Mouse (Mus musculus) thymus, postnatal 4 days (tissue): ENCODE results near the gene Lsm6.

Experiments
- DNase-seq: peaks from one replicate; pipeline ENCODE4 v3.0.0; 2021

Gene Lsm6

DNA sequence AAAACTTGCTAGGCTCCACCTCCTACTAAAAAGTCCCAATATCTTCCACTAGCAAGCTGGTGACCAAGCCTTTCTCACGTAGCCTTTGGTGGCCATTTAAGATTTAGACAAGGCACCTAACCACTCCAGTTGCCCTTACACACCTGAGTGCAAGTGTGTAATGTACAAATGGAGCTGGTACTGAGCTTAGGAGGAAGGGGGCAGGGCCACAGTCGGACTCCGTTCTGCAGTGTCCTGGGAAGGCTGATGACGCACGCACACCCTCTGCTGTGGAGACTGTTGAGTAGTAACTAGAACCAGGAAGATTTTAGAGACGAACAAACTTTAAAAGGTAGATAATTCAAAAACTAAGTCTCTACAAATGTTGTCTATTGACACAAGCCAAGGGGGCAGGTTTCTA, 19.7 kb downstream of the Lsm6 start:
- DNase-seq = no peak

DNA sequence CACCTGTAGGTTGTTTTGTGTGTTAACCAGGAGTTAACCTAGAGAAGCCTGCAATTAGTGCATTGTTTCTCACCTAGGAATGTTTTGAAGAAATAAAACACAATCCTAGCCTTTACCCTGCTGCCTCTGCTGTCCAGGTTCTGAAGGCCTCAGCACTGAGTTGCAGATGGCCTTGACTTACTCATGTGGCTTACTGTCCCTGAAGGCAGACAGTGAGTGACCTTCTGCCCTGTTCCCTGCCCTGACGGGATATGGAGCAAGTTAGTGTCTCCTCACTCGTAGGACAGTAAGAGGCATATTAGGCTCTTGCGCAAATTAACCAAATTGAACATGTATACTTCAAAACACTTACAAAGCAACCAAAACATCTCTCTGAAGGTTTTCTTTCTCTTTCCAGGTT, 22.3 kb downstream of the Lsm6 start:
- no peak for DNase-seq

- no peak for DNase-seq
Observed at GRCm38 (mm10) chr8:78797985-78798384, 23.0 kb downstream of the Lsm6 start.

DNA sequence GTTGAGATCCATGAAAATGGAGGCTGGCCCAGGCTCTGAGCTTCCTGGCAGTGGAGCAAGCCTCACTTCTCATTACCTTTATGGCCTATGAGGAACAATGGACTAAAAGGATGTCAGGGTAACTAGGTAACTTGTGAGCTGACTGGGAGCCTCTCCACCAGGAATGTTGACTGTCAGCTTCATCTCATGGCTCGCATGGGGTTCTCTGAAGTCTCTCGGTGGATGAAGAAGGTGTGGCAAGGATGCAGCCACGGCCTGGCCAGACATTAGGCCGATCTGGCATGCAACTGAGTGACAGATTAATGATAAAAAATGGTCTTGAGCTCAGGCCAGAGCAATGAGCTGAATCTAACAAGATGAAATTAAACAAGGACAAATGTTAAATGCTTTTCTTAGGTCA, 27.7 kb downstream of the Lsm6 start:
- DNase-seq = no peak

DNA sequence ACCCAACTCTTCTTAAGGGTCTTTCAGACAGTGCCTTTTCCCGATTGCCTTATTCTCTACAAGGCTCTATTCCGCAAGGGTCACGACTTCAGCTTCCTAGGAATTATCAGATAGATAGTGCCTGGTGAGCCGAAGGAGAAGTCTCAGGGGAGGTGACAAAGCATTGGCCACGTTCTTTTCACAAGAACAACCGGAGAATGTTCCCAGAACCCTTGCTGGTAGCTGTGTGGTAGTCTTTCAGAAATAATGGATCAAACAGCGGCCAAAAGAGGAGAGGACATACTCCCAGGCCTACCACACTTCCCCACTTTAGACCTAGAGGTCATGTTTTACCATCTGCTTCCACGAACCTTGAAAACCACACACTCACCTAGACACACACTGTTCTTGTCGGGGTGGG, 44.1 kb downstream of the Lsm6 start:
- DNase-seq = no peak

GRCm38 (mm10) chr8:78771256-78771655, 49.7 kb downstream of the Lsm6 start:
- DNase-seq = no peak

DNA sequence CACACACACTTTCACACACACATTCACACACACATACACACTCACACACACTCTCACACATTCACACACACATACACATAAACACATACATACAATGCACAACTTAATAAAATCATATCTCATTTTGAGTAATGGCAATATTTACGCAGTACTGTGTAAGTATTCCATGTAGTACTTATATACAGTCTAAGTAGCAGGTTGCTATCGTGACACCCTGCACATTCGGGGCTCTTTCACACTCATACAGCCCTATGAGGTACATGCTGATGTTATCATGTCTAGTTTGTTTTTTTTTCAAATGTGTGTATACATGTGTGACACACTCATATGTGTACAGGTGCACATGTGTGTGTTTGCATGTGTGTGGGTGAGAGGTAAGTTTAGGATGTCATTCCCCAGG, 50.4 kb downstream of the Lsm6 start:
- DNase-seq = no peak

DNA sequence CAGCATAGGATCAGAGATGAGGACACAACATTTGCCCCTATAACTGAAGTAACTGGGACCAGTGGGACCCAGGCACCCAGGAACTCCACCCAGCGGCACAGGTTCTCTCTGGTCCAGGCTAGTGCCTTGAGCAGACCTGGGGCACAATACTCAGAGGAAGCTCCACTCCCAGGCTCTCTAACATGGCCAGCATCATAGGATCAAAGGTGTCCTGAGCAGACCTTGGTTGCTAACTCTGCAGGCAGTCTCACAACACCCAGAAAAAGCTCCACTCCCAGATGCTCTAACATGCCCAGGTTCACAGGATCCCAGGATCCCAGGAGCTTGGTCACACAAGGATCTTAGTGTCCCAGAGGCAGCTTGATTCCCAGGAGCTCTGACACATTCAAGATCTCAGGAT, 55.4 kb downstream of the Lsm6 start:
- DNase-seq = no peak

DNA sequence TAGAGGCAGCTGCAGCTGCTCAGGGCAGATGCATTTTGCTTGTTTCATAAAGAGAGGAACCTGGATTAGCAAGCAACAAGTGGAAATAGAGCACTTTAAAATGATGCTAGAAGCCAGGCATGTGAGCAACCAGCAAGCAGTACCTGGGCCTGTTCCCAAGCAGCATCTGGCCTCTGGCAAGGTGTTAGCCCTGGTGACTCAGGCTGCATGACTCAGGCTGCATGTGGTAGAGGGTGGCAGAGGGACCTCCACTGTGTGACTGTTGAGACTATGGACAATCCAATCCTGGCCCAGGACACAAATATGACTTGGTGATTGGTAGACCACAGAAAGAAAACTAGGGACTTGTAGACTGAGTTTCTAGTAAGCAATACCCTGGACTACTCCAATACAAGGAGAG, 56.0 kb downstream of the Lsm6 start:
- no peak for DNase-seq

DNA sequence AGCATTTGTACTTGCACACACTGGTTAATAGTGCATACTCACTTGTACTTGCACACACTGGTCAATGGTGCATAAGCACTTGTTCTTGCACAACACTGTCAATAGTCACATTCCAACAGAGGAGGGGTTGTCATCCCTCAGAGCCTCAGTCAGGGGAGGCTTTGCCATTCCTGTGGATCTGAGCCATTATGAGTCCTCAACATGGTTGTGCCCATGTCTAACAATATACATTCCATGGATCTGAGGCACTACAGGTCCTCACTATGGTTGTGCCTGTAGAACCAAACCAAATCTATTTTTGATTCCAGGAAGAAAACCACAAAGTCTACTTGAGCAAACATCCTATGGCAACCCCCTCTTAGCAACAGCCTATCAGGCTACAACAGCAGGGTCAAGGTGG, 61.8 kb downstream of the Lsm6 start:
- DNase-seq = no peak

DNA sequence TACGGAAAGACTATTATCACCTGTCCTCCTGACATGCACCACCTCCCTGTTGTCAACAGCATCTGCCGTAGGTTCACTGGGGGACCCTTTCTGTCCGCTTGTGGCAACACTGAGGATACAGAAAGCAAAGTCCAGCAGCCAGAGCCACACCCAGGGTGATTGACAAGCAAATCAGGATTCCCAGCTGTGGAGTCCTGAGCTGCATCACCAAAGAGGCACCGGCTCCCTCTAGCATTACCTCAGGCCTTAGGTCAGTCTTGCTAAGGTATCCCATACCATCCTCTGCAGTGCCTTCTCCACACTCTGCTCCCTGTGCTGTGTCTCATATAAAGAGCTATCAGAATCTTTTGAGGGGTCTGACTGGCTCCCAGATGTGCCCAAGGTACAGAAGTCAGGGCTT, 66.0 kb downstream of the Lsm6 start:
- DNase-seq = no peak
